Mouse (Mus musculus): ENCODE measurements around the gene Stap1. TPM values are rescaled to one million over a fixed set of nuclear protein-coding genes. Genes with fewer than 3 reads are reported as not detected.

Stap1 gene
- total RNA-seq (2023) = 57.5 TPM

GRCm38 (mm10) chr5:86071538-86071937 lies at the start of gene Stap1:
TSS of gene Stap1 (plus strand) at chr5:86071746.

GRCm38 (mm10) chr5:86065101-86065875 lies 6.3 kb upstream of the Stap1 start, which contains the start of gene Cenpc1:
TSS of gene Cenpc1 (minus strand) at chr5:86065583.

Other genes with a start within 250 kb of the Stap1 start
- gene Cenpc1, start 6.2 kb upstream of the Stap1 start, total RNA-seq (2023) = 26.4 TPM
- 15.6 TPM for gene Uba6, start 101.1 kb downstream of the Stap1 start, total RNA-seq (2023)
- not detected for gene Gnrhr, start 126.2 kb downstream of the Stap1 start, total RNA-seq (2023)
- gene Tmprss11c, start 217.6 kb downstream of the Stap1 start, total RNA-seq (2023) = not detected